Mouse (Mus musculus) pancreas, adult 10 weeks (tissue): ENCODE results near the gene Fyb. TPM values are rescaled to one million over a fixed set of nuclear protein-coding genes. Genes with fewer than 3 reads are reported as not detected.

Experiments
- polyA plus RNA-seq: library from polyadenylated mRNA; stranded (reverse); fragments of 350-450 nt; fragmentation: Illumina TruSeq; extraction: RNeasy Lipid Tissue Mini Kit (QIAGEN cat#74804); gene quantifications from one replicate; pipeline ENCODE4 v1.2.3, GENCODE M21; 2015; ENCODE audit warnings: low read depth, low replicate concordance; ENCODE audit not compliant: insufficient read depth

The Fyb gene
- polyA plus RNA-seq, result 10.1 TPM

GRCm38 (mm10) chr15:6522653-6523167 lies at the start of gene Fyb:
Gene Fyb, plus strand, starts transcription at chr15:6522853.

GRCm38 (mm10) chr15:6707936-6708525 lies 185.4 kb downstream of the Fyb start, which contains the start of gene Rictor:
Gene Rictor, plus strand, starts transcription at chr15:6708379.

Other genes with a start within 250 kb of the Fyb start
- gene Dab2, start 223.1 kb upstream of the Fyb start, polyA plus RNA-seq, result 17.3 TPM
- not detected for gene C9, start 77.5 kb upstream of the Fyb start, polyA plus RNA-seq
- 4.1 TPM for gene Rictor, start 185.5 kb downstream of the Fyb start, polyA plus RNA-seq